Comparison of ENCODE assay signal across 8 mouse cellular contexts in the genomic region with DNA sequence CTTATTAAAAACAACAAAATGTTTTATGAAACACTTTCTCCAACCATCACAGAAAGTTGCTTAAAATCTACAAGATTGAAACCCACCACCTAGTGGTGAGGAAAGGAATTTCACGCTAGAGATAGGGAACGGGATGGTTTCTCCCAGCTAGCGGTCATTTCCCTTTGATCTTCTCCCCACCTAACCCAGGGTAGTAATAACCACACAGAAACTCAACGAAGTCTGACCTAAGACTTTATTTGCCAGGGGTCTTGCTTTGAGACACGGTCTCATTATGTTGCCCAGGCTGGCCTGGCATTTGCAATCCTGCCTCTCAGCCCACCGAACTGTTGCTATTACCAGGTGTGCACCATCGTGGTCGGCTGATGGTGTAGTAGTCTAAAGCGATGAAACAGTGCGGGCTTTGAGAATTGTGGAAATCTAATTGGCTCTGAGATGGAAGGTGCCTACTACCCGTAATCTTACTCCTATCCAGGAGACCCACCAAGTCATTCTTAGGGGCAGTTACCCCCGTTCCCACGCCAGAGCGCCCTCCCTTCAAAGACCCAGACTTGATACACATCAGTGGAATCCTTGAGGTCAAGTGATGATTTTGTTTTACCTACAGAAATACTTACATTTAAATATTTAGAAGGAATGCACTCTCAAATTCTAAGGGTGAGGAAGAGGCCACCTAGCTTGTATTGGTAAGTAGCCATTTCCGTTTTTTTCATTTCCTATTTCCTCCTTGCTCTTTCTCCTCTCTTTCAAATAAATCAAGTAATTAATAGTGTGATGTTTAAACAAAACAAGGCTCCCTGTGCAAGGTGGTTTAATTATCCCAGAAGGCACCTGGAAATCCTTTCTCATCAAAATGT. TPM values are rescaled to one million over a fixed set of nuclear protein-coding genes. Genes with fewer than 3 reads are reported as not detected.
A peak's percentile ranks its signal among the peaks of the same experiment; 100 is the strongest.
DNase-seq lines count a peak whose midpoint lies in the region; ATAC-seq and TF ChIP-seq lines count a peak whose summit lies in the region.

No protein-coding gene starts in this region.

- TF ChIP-seq CTCF in ES-Bruce4 (IDR thresholded peaks at IDR 0.05; ENCODE audit: low read depth, low read length) = no peak

- DNase-seq in ZHBTc4 (ENCODE audit: low read depth, low spot score) = peak; percentile 80
- peak; percentile 44 for DNase-seq in embryonic facial prominence, embryonic 10.5 days (ENCODE audit: low spot score)
- DNase-seq in heart, postnatal 10 days = peak; percentile 47 to 64
- DNase-seq in kidney, postnatal 4 days = peak; percentile 17 to 28
- peak; percentile 42 for DNase-seq in lung, postnatal 14 days
- DNase-seq in retina, postnatal 1 day = peak; percentile 81

- no peak for TF ChIP-seq EP300 in ES-Bruce4 (IDR thresholded peaks at IDR 0.05; ENCODE audit: insufficient read depth, low read depth, low read length)

- ATAC-seq in granulocyte monocyte progenitor cell, adult 5-6 weeks (replicated peaks; ENCODE audit: poor library complexity, severe bottlenecking) = no peak

- intact Hi-C loops in heart, postnatal 10 days (cut with DNase I) = loop anchor here (1.0 kb wide), 1 partner anchor 164 kb away; no protein-coding TSS in a partner anchor

- no peaks in the 10 kb centered on the region for H3K36me3 ChIP-seq in ES-Bruce4 (ENCODE audit: control insufficient read depth, insufficient read depth, low read length, poor library complexity, severe bottlenecking)
- no peaks in the 10 kb centered on the region for H3K36me3 ChIP-seq in embryonic facial prominence, embryonic 10.5 days (replicated peaks)

- no peaks in the 10 kb centered on the region for H3K4me1 ChIP-seq in ES-Bruce4 (ENCODE audit: control insufficient read depth, insufficient read depth, low read length)
- H3K4me1 ChIP-seq in embryonic facial prominence, embryonic 10.5 days = peaks cover 46% of the 10 kb centered on the region

- H3K9me3 ChIP-seq in ES-Bruce4 (replicated peaks; ENCODE audit: control insufficient read depth, insufficient read depth, low read length, poor library complexity, severe bottlenecking) = no peaks in the 10 kb centered on the region
- no peaks in the 10 kb centered on the region for H3K9me3 ChIP-seq in embryonic facial prominence, embryonic 10.5 days

- TF ChIP-seq POLR2A in ES-Bruce4 (IDR thresholded peaks at IDR 0.05; ENCODE audit: insufficient read depth, low read length) = no peak

- H3K9ac ChIP-seq in ES-Bruce4 (ENCODE audit: low read depth, poor library complexity, severe bottlenecking) = peak overlapping the region; percentile 92; the same call in 1 of the 2 replicates

- peak overlapping the region; percentile 18 for H3K4me3 ChIP-seq in ES-Bruce4 (ENCODE audit: low read depth, low read length)
- H3K4me3 ChIP-seq in embryonic facial prominence, embryonic 10.5 days = peak overlapping the region; percentile 97

- H3K27me3 ChIP-seq in ES-Bruce4 (ENCODE audit: control insufficient read depth, insufficient read depth, low read length, poor library complexity, severe bottlenecking) = no peaks in the 10 kb centered on the region
- no peaks in the 10 kb centered on the region for H3K27me3 ChIP-seq in embryonic facial prominence, embryonic 10.5 days (replicated peaks; ENCODE audit: low read depth, poor library complexity, severe bottlenecking)

- 12% methylated on average over 15 of the region's 15 CpGs for WGBS in embryonic facial prominence, embryonic 10.5 days

- H3K27ac ChIP-seq in ES-Bruce4 (ENCODE audit: insufficient read depth, low read length) = no peak overlapping the region
- no peak overlapping the region for H3K27ac ChIP-seq in embryonic facial prominence, embryonic 10.5 days (replicated peaks)

RNA-seq across cellular contexts. Expression of gene Lcor, which starts 1.2 kb away (rescaled TPM):
- polyA plus RNA-seq in ES-Bruce4 (2011; ENCODE audit: insufficient read depth, insufficient read length, low read depth, missing spikeins) = 13.4 and 15.6 TPM in 2 replicates
- 13.5 and 14.6 TPM in 2 replicates for polyA plus RNA-seq in embryonic facial prominence, embryonic 10.5 days (2016; fragmentation: Nextera tagmentation; extraction: Ambion mirVana)
- 10 to 100 TPM; 13.7 to 13.8 TPM for total RNA-seq in heart, postnatal 10 days (2021)
- total RNA-seq in granulocyte monocyte progenitor cell, adult 5-6 weeks (2014; fragmentation: Nextera tagmentation) = 16.4 and 18.7 TPM in 2 replicates
- 10.5 and 12.9 TPM in 2 replicates for total RNA-seq in granulocyte monocyte progenitor cell, adult 5-6 weeks (2017)

Comparison
In these comparisons a context has a peak if more than half of its experiments do, and no peak if none do; other contexts are left out.
1. DNase-seq: peak in every context shown above with its lines; median percentile 81 in retina, postnatal 1 day; 80 in ZHBTc4; 56 in heart, postnatal 10 days; 44 in embryonic facial prominence, embryonic 10.5 days; 42 in lung, postnatal 14 days; 22 in kidney, postnatal 4 days.